ENCODE assay signal across 8 mouse cellular contexts in genomic region chr7:137410337-137411197, GRCm38 (mm10). TPM values are rescaled to one million over a fixed set of nuclear protein-coding genes. Genes with fewer than 3 reads are reported as not detected.
DNase-seq lines count a peak whose midpoint lies in the region; ATAC-seq and TF ChIP-seq lines count a peak whose summit lies in the region.

Gene 9430038I01Rik, minus strand, starts transcription at chr7:137410762.

- WGBS in embryonic facial prominence, embryonic 13.5 days: under 1% methylated on average over 63 of the region's 63 CpGs
- under 1% methylated on average over 63 of the region's 63 CpGs for WGBS in kidney, adult 2 months
- WGBS in limb, embryonic 12.5 days: under 1% methylated on average over 63 of the region's 63 CpGs
- WGBS in midbrain, embryonic 15.5 days: under 1% methylated on average over 63 of the region's 63 CpGs
- under 1% methylated on average over 63 of the region's 63 CpGs for WGBS in spleen, adult 2 months

- peak within 1 kb of the TSS; percentile 63 for H3K4me2 ChIP-seq in embryonic facial prominence, embryonic 13.5 days
- H3K4me2 ChIP-seq in limb, embryonic 12.5 days: peak within 1 kb of the TSS; percentile 63
- peak within 1 kb of the TSS; percentile 58 for H3K4me2 ChIP-seq in midbrain, embryonic 15.5 days

- H3K4me3 ChIP-seq in embryonic facial prominence, embryonic 13.5 days: peak within 1 kb of the TSS; percentile 75
- H3K4me3 ChIP-seq in kidney, adult 2 months (ENCODE audit: insufficient read depth, low read depth, low read length): peak within 1 kb of the TSS; percentile 71
- peak within 1 kb of the TSS; percentile 64 for H3K4me3 ChIP-seq in limb, embryonic 12.5 days (replicated peaks)
- peak within 1 kb of the TSS; percentile 93 for H3K4me3 ChIP-seq in midbrain, embryonic 15.5 days
- H3K4me3 ChIP-seq in spleen, adult 2 months (ENCODE audit: extremely low read depth, insufficient read depth, insufficient read length): peak within 1 kb of the TSS; percentile 88

- no peak for TF ChIP-seq POLR2A in kidney, adult 2 months (IDR thresholded peaks at IDR 0.05; ENCODE audit: low read depth, low read length)
- no peak; the same call in 1 of the 2 replicates for TF ChIP-seq POLR2A in spleen, adult 2 months (IDR thresholded peaks at IDR 0.05; ENCODE audit: low read depth, low read length)

- peak within 1 kb of the TSS; percentile 85 for H3K27ac ChIP-seq in embryonic facial prominence, embryonic 13.5 days
- H3K27ac ChIP-seq in kidney, adult 2 months (ENCODE audit: insufficient read depth, low read depth, low read length): peak within 1 kb of the TSS; percentile 89
- peak within 1 kb of the TSS; percentile 74 for H3K27ac ChIP-seq in limb, embryonic 12.5 days
- peak within 1 kb of the TSS; percentile 92 for H3K27ac ChIP-seq in midbrain, embryonic 15.5 days
- peak within 1 kb of the TSS; percentile 89 for H3K27ac ChIP-seq in spleen, adult 2 months (ENCODE audit: insufficient read depth, low read length)

- peaks cover 6% of the 10 kb centered on the region for H3K4me1 ChIP-seq in embryonic facial prominence, embryonic 13.5 days
- no peaks in the 10 kb centered on the region for H3K4me1 ChIP-seq in kidney, adult 2 months (ENCODE audit: control insufficient read depth, insufficient read depth, low read length)
- H3K4me1 ChIP-seq in limb, embryonic 12.5 days (replicated peaks): 0 out of 2 replicates have a peak, but pooled peaks cover 6% of the 10 kb centered on the region
- peaks cover 8% of the 10 kb centered on the region for H3K4me1 ChIP-seq in midbrain, embryonic 15.5 days
- H3K4me1 ChIP-seq in spleen, adult 2 months (ENCODE audit: control insufficient read depth, insufficient read depth, insufficient read length): peaks cover 5% of the 10 kb centered on the region; the same call in 1 of the 2 replicates

- no peak for TF ChIP-seq CTCF in kidney, adult 2 months (conservative IDR thresholded peaks at IDR 0.05; ENCODE audit: insufficient read depth, insufficient read length, low read depth, low read length)
- TF ChIP-seq CTCF in spleen, adult 2 months (IDR thresholded peaks at IDR 0.05; ENCODE audit: extremely low read depth, insufficient read depth, insufficient read length, insufficient replicate concordance): no peak

- DNase-seq in 3134 (ENCODE audit: extremely low read depth, insufficient read length, low spot score): peak; percentile 98
- DNase-seq in adrenal gland, postnatal 36 days: peak; percentile 99 to 100
- peak; percentile 98 for DNase-seq in heart, adult 18-20 months
- peak; percentile 98 for DNase-seq in kidney, adult 2 months
- peak; percentile 96 to 97 for DNase-seq in spleen, adult 2 months (ENCODE audit: low read depth in 1 of 2, low spot score in 2 of 2)

- no peaks in the 10 kb centered on the region for H3K36me3 ChIP-seq in embryonic facial prominence, embryonic 13.5 days
- H3K36me3 ChIP-seq in kidney, adult 2 months (ENCODE audit: control insufficient read depth, insufficient read depth, low read length): no peaks in the 10 kb centered on the region
- H3K36me3 ChIP-seq in limb, embryonic 12.5 days: no peaks in the 10 kb centered on the region
- no peaks in the 10 kb centered on the region for H3K36me3 ChIP-seq in midbrain, embryonic 15.5 days (replicated peaks)
- H3K36me3 ChIP-seq in spleen, adult 2 months (ENCODE audit: control insufficient read depth, insufficient read depth, low read length): no peaks in the 10 kb centered on the region

- H3K9me3 ChIP-seq in embryonic facial prominence, embryonic 13.5 days: no peaks in the 10 kb centered on the region
- H3K9me3 ChIP-seq in limb, embryonic 12.5 days: no peaks in the 10 kb centered on the region
- H3K9me3 ChIP-seq in midbrain, embryonic 15.5 days: no peaks in the 10 kb centered on the region

- ATAC-seq in embryonic facial prominence, embryonic 13.5 days (ENCODE audit: insufficient number of reproducible peaks, insufficient read depth, low FRiP score, low TSS enrichment, low read depth): peak; percentile 100
- peak; percentile 100 for ATAC-seq in limb, embryonic 12.5 days (ENCODE audit: insufficient number of reproducible peaks, insufficient read depth, low FRiP score, low TSS enrichment, low read depth)
- ATAC-seq in midbrain, embryonic 15.5 days (replicated peaks): peak; percentile 100

- H3K27me3 ChIP-seq in embryonic facial prominence, embryonic 13.5 days: 0 out of 2 replicates have a peak, but pooled peaks cover 2% of the 10 kb centered on the region
- H3K27me3 ChIP-seq in kidney, adult 2 months (replicated peaks; ENCODE audit: control insufficient read depth, insufficient read depth, low read length): no peaks in the 10 kb centered on the region
- no peaks in the 10 kb centered on the region for H3K27me3 ChIP-seq in limb, embryonic 12.5 days
- H3K27me3 ChIP-seq in midbrain, embryonic 15.5 days (replicated peaks): no peaks in the 10 kb centered on the region
- H3K27me3 ChIP-seq in spleen, adult 2 months (ENCODE audit: control insufficient read depth, insufficient read depth, low read length): no peaks in the 10 kb centered on the region

- peak within 1 kb of the TSS; percentile 77 for H3K9ac ChIP-seq in embryonic facial prominence, embryonic 13.5 days
- peak within 1 kb of the TSS; percentile 58 for H3K9ac ChIP-seq in limb, embryonic 12.5 days (replicated peaks)
- peak within 1 kb of the TSS; percentile 73 for H3K9ac ChIP-seq in midbrain, embryonic 15.5 days

RNA-seq across cellular contexts. Expression of gene 9430038I01Rik, which starts in this region (rescaled TPM):
- 10 to 100 TPM in 1 of 2 experiments, 1 to 10 TPM in 1; 9.9 to 13.3 TPM for total RNA-seq in adrenal gland, postnatal 36 days (2021)
- 25.6 and 27.4 TPM in 2 replicates for polyA plus RNA-seq in embryonic facial prominence, embryonic 13.5 days (2015; fragmentation: Nextera tagmentation; extraction: Ambion mirVana)
- total RNA-seq in heart, adult 18-20 months (2021): 1 to 10 TPM; 6.9 to 7.3 TPM
- 6.5 and 7.1 TPM in 2 replicates for polyA plus RNA-seq in kidney, adult 2 months (2012; rRNA removed)
- polyA plus RNA-seq in limb, embryonic 12.5 days (2016; fragmentation: Nextera tagmentation; extraction: Ambion mirVana): 24.1 and 28.4 TPM in 2 replicates
- polyA plus RNA-seq in midbrain, embryonic 15.5 days (2015; fragmentation: Nextera tagmentation; extraction: Ambion mirVana): 10.2 and 12.8 TPM in 2 replicates
- 7.6 and 14.3 TPM in 2 replicates for polyA plus RNA-seq in spleen, adult 2 months (2012; rRNA removed)

Comparison
In these comparisons a context has a peak if more than half of its experiments do, and no peak if none do; other contexts are left out.
1. Peak in every context shown above with its lines: DNase-seq, ATAC-seq, H3K4me3 ChIP-seq and H3K27ac ChIP-seq.